Mouse (Mus musculus) stomach, postnatal 0 days (tissue): ENCODE results near the gene D17Wsu92e. TPM values are rescaled to one million over a fixed set of nuclear protein-coding genes. Genes with fewer than 3 reads are reported as not detected.

Experiments
- ATAC-seq: fragments of 200-750 bp; cut with Nextera tagmentation; 2 replicates; pipeline ENCODE4 v1.8.0; 2017; ENCODE audit not compliant: low FRiP score, low TSS enrichment
- DNase-seq: peaks from one replicate; pipeline ENCODE4 v3.0.0-alpha.2; 2016; ENCODE audit warnings: low spot score
- H3K27ac ChIP-seq: fragments of 300-500 bp; sonication (generic); replicated peaks from 2 replicates; pipeline ENCODE4 v1.5.1; 2014; ENCODE audit warnings: mild to moderate bottlenecking, control low read depth
- H3K27me3 ChIP-seq: fragments of 300-500 bp; sonication (generic); 2 replicates; pipeline ENCODE4 v1.6.1; 2014; ENCODE audit warnings: low read length; ENCODE audit not compliant: control insufficient read depth, insufficient read depth
- H3K36me3 ChIP-seq: fragments of 300-500 bp; sonication (generic); 2 replicates; pipeline ENCODE4 v1.6.1; 2014; ENCODE audit warnings: low read length, mixed read lengths; ENCODE audit not compliant: control insufficient read depth, insufficient read depth
- H3K4me1 ChIP-seq: fragments of 300-500 bp; sonication (generic); replicated peaks from 2 replicates; pipeline ENCODE4 v1.6.1; 2014; ENCODE audit warnings: antibody characterized with exemption; ENCODE audit not compliant: control insufficient read depth, insufficient read depth
- H3K4me2 ChIP-seq: fragments of 300-500 bp; sonication (generic); replicated peaks from 2 replicates; pipeline ENCODE4 v1.6.1; 2014; ENCODE audit warnings: low read depth, mild to moderate bottlenecking, control low read depth, moderate library complexity
- H3K4me3 ChIP-seq: fragments of 300-500 bp; sonication (generic); 2 replicates; pipeline ENCODE4 v1.5.1; 2014; ENCODE audit warnings: low read depth, low read length, control low read depth
- H3K9ac ChIP-seq: fragments of 300-500 bp; sonication (generic); 2 replicates; pipeline ENCODE4 v1.6.1; 2014; ENCODE audit warnings: mild to moderate bottlenecking, low read length, control low read depth, mixed read lengths
- H3K9me3 ChIP-seq: fragments of 300-500 bp; sonication (generic); 2 replicates; pipeline ENCODE4 v1.6.1; 2016; ENCODE audit warnings: low read length; ENCODE audit not compliant: control insufficient read depth
- CTCF ChIP-seq: IDR thresholded peaks from 2 replicates; pipeline ENCODE4 v1.5.1; 2016; ENCODE audit warnings: antibody characterized with exemption, low read depth, mild to moderate bottlenecking, moderate library complexity
- EP300 ChIP-seq: optimal IDR thresholded peaks from 2 replicates; pipeline ENCODE3; 2016; ENCODE audit warnings: antibody characterized with exemption
- WGBS: fragments of 180-500 bp; shearing (Covaris S2); extraction: QIAGEN DNeasy Blood & Tissue Kit; methylation state at CpG from one replicate; pipeline ENCODE4 v1.1.7; 2014; 5-methylcytosine and 5-hydroxymethylcytosine counted together
- polyA plus RNA-seq: library from polyadenylated mRNA; unstranded; fragments of >200 nt; fragmentation: Nextera tagmentation; extraction: Ambion mirVana; gene quantifications from 2 replicates; pipeline ENCODE4 v1.2.1, GENCODE M21; 2015

Gene D17Wsu92e
- polyA plus RNA-seq, 1 experiment from 2014 or later = 23.3 TPM

- Histone ChIP-seq H3K36me3 (no peaks in the 10 kb centered on the region), H3K4me1 (no peaks in the 10 kb centered on the region), H3K27ac (no peak overlapping the region), H3K27me3 (no peaks in the 10 kb centered on the region), H3K9me3 (no peaks in the 10 kb centered on the region), H3K9ac (no peak overlapping the region), H3K4me2 (no peak overlapping the region), H3K4me3 (no peak overlapping the region)
- DNase-seq (no peak), ATAC-seq (no peak)
- WGBS = 74% methylated on average over 9 of the region's 9 CpGs
- TF ChIP-seq EP300 (no peak), CTCF (no peak)
Observed at GRCm38 (mm10) chr17:27823142-27823905, 2.9 kb upstream of the D17Wsu92e start.

GRCm38 (mm10) chr17:27821407-27822338 is 1.2 kb upstream of the D17Wsu92e start:
- peak overlapping the region; percentile 70; the same call in 1 of the 2 replicates for H3K9ac ChIP-seq
- 44% methylated on average over 9 of the region's 9 CpGs for WGBS
- peak; percentile 51 for DNase-seq

GRCm38 (mm10) chr17:27819971-27820567 is 379 bp downstream of the D17Wsu92e start:
- no peaks in the 10 kb centered on the region for H3K4me1 ChIP-seq
- H3K4me3 ChIP-seq = peak overlapping the region; percentile 89
- peak; percentile 77 for DNase-seq
- no peak for TF ChIP-seq CTCF
- TF ChIP-seq EP300 = no peak
- H3K36me3 ChIP-seq = no peaks in the 10 kb centered on the region
- H3K9ac ChIP-seq = peak overlapping the region; percentile 90
- peak; percentile 87 for ATAC-seq
- peak overlapping the region; percentile 97 for H3K27ac ChIP-seq
- peak overlapping the region; percentile 56 for H3K4me2 ChIP-seq
- H3K27me3 ChIP-seq = no peaks in the 10 kb centered on the region
- WGBS = 0% methylated on average over 47 of the region's 62 CpGs
- no peaks in the 10 kb centered on the region for H3K9me3 ChIP-seq

More at GRCm38 (mm10) chr17:27821407-27822338, 1.2 kb upstream of the D17Wsu92e start:
- no peak for ATAC-seq
- Histone ChIP-seq H3K27me3 (no peaks in the 10 kb centered on the region), H3K36me3 (no peaks in the 10 kb centered on the region), H3K4me2 (peak overlapping the region; percentile 68; the same call in 1 of the 2 replicates), H3K4me1 (no peaks in the 10 kb centered on the region), H3K9me3 (no peaks in the 10 kb centered on the region), H3K27ac (peak overlapping the region; percentile 90), H3K4me3 (no peak overlapping the region; the same call in 1 of the 2 replicates)
- TF ChIP-seq EP300 (no peak), CTCF (no peak)

GRCm38 (mm10) chr17:27819521-27819970 is 902 bp downstream of the D17Wsu92e start:
- Histone ChIP-seq H3K4me2 (peak overlapping the region; percentile 56), H3K27ac (peak overlapping the region; percentile 97), H3K36me3 (no peaks in the 10 kb centered on the region), H3K4me1 (no peaks in the 10 kb centered on the region), H3K9ac (peak overlapping the region; percentile 90), H3K4me3 (peak overlapping the region; percentile 89), H3K27me3 (no peaks in the 10 kb centered on the region), H3K9me3 (no peaks in the 10 kb centered on the region)
- no peak for ATAC-seq
- peak; percentile 49 for DNase-seq
- no peak for TF ChIP-seq CTCF
- no peak for TF ChIP-seq EP300
- WGBS = under 1% methylated on average over 20 of the region's 20 CpGs

- TF ChIP-seq CTCF = no peak
- no peak for TF ChIP-seq EP300
- Histone ChIP-seq H3K4me2 (peak overlapping the region; percentile 56), H3K4me1 (no peaks in the 10 kb centered on the region), H3K9ac (peak overlapping the region; percentile 90), H3K4me3 (peak overlapping the region; percentile 89), H3K36me3 (no peaks in the 10 kb centered on the region), H3K9me3 (no peaks in the 10 kb centered on the region), H3K27me3 (no peaks in the 10 kb centered on the region), H3K27ac (peak overlapping the region; percentile 97)
- DNase-seq (no peak), ATAC-seq (no peak)
- 14% methylated on average over 7 of the region's 7 CpGs for WGBS
Observed at GRCm38 (mm10) chr17:27819011-27819410, 1.4 kb downstream of the D17Wsu92e start.
